Mouse (Mus musculus) neural tube, embryonic 13.5 days (tissue): Measurements from ENCODE around the gene Spag9. TPM values are rescaled to one million over a fixed set of nuclear protein-coding genes. Genes with fewer than 3 reads are reported as not detected.
A peak's percentile ranks its signal among the peaks of the same experiment; 100 is the strongest.

Experiments used
- ATAC-seq: fragments of 200-750 bp; cut with Nextera tagmentation; 2 replicates; pipeline ENCODE4 v1.8.0; 2017; ENCODE audit warnings: low read depth, mild to moderate bottlenecking, moderate TSS enrichment, moderate library complexity
- H3K27ac ChIP-seq: fragments of 300-500 bp; sonication (generic); replicated peaks from 2 replicates; pipeline ENCODE4 v1.5.1; 2015; ENCODE audit warnings: moderate library complexity, mild to moderate bottlenecking, inconsistent platforms
- H3K27me3 ChIP-seq: fragments of 300-500 bp; sonication (generic); 2 replicates; pipeline ENCODE4 v1.6.1; 2015; ENCODE audit warnings: mild to moderate bottlenecking, inconsistent platforms
- H3K36me3 ChIP-seq: fragments of 300-500 bp; sonication (generic); 2 replicates; pipeline ENCODE4 v1.6.1; 2015; ENCODE audit warnings: mild to moderate bottlenecking, inconsistent platforms
- H3K4me1 ChIP-seq: fragments of 300-500 bp; sonication (generic); replicated peaks from 2 replicates; pipeline ENCODE4 v1.6.1; 2015; ENCODE audit warnings: inconsistent platforms
- H3K4me2 ChIP-seq: fragments of 300-500 bp; sonication (generic); 2 replicates; pipeline ENCODE4 v1.6.1; 2015; ENCODE audit warnings: inconsistent platforms, mild to moderate bottlenecking, moderate library complexity
- H3K4me3 ChIP-seq: fragments of 300-500 bp; sonication (generic); 2 replicates; pipeline ENCODE4 v1.5.1; 2015; ENCODE audit warnings: mild to moderate bottlenecking, inconsistent platforms
- H3K9ac ChIP-seq: fragments of 300-500 bp; sonication (generic); 2 replicates; pipeline ENCODE4 v1.6.1; 2015; ENCODE audit warnings: moderate library complexity, mild to moderate bottlenecking, inconsistent platforms
- H3K9me3 ChIP-seq: fragments of 300-500 bp; sonication (generic); 2 replicates; pipeline ENCODE4 v1.6.1; 2016; ENCODE audit warnings: inconsistent platforms
- WGBS: fragments of 180-500 bp; shearing (Covaris S2); methylation state at CpG from one replicate; pipeline ENCODE4 v1.1.7; 2015; 5-methylcytosine and 5-hydroxymethylcytosine counted together
- polyA plus RNA-seq: library from polyadenylated mRNA; unstranded; fragments of >200 nt; fragmentation: Nextera tagmentation; extraction: Ambion mirVana; gene quantifications from 2 replicates; pipeline ENCODE4 v1.2.1, GENCODE M21; 2015

The Spag9 gene
- 82.4 and 83.4 TPM in 2 replicates for polyA plus RNA-seq

- H3K9ac ChIP-seq = peak within 1 kb of the TSS; percentile 91
- under 1% methylated on average over 66 of the region's 70 CpGs for WGBS
Observed at GRCm38 (mm10) chr11:93995720-93996305, at the start of gene Spag9. Gene Spag9 (plus strand): TSS chr11:93996091.

GRCm38 (mm10) chr11:93948887-93949567, 46.9 kb upstream of the Spag9 start:
- H3K9ac ChIP-seq = no peak overlapping the region
- no peak overlapping the region for H3K4me2 ChIP-seq
- H3K27ac ChIP-seq = no peak overlapping the region
- ATAC-seq = no peak
- no peak overlapping the region for H3K4me3 ChIP-seq
- H3K9me3 ChIP-seq = no peaks in the 10 kb centered on the region
- H3K27me3 ChIP-seq = no peaks in the 10 kb centered on the region
- H3K36me3 ChIP-seq = peaks cover 68% of the 10 kb centered on the region
- WGBS = 91% methylated on average over 9 of the region's 9 CpGs
- H3K4me1 ChIP-seq = peaks cover 20% of the 10 kb centered on the region

More at GRCm38 (mm10) chr11:93995720-93996305, at the start of gene Spag9:
- Histone ChIP-seq H3K36me3 (no peaks in the 10 kb centered on the region), H3K4me1 (peaks cover 42% of the 10 kb centered on the region), H3K27me3 (no peaks in the 10 kb centered on the region; the same call in 1 of the 2 replicates), H3K4me3 (peak within 1 kb of the TSS; percentile 69), H3K9me3 (no peaks in the 10 kb centered on the region), H3K4me2 (peak within 1 kb of the TSS; percentile 83), H3K27ac (peak within 1 kb of the TSS; percentile 95)
- ATAC-seq = peak; percentile 91

GRCm38 (mm10) chr11:93950045-93950444, 45.8 kb upstream of the Spag9 start:
- no peak overlapping the region for H3K9ac ChIP-seq
- H3K4me1 ChIP-seq = peaks cover 29% of the 10 kb centered on the region
- WGBS = 88% methylated on average over 1 of the region's 1 CpGs
- H3K36me3 ChIP-seq = peaks cover 63% of the 10 kb centered on the region
- no peaks in the 10 kb centered on the region for H3K27me3 ChIP-seq
- H3K9me3 ChIP-seq = no peaks in the 10 kb centered on the region
- no peak overlapping the region for H3K4me2 ChIP-seq
- no peak for ATAC-seq
- H3K27ac ChIP-seq = no peak overlapping the region
- H3K4me3 ChIP-seq = no peak overlapping the region

- no peak overlapping the region for H3K4me3 ChIP-seq
- peaks cover 40% of the 10 kb centered on the region for H3K4me1 ChIP-seq
- H3K36me3 ChIP-seq = peaks cover 57% of the 10 kb centered on the region
- H3K9me3 ChIP-seq = no peaks in the 10 kb centered on the region
- no peak overlapping the region for H3K27ac ChIP-seq
- ATAC-seq = no peak
- H3K4me2 ChIP-seq = 0 out of 2 replicates have a peak overlapping the region, but pooled peaks have one; percentile 13
- H3K9ac ChIP-seq = no peak overlapping the region
- no peaks in the 10 kb centered on the region for H3K27me3 ChIP-seq
- WGBS = 85% methylated on average over 5 of the region's 5 CpGs
Observed at GRCm38 (mm10) chr11:93952376-93952775, 43.5 kb upstream of the Spag9 start.

GRCm38 (mm10) chr11:93954738-93955255, 41.1 kb upstream of the Spag9 start:
- 41% methylated on average over 13 of the region's 13 CpGs for WGBS
- peaks cover 61% of the 10 kb centered on the region for H3K36me3 ChIP-seq
- peak overlapping the region; percentile 87 for H3K27ac ChIP-seq

GRCm38 (mm10) chr11:93955256-93956150, 40.4 kb upstream of the Spag9 start:
- ATAC-seq = peak; percentile 96
- Histone ChIP-seq H3K4me3 (peak overlapping the region; percentile 61), H3K9ac (peak overlapping the region; percentile 79), H3K9me3 (no peaks in the 10 kb centered on the region), H3K4me1 (peaks cover 40% of the 10 kb centered on the region), H3K27ac (peak overlapping the region; percentile 87), H3K27me3 (no peaks in the 10 kb centered on the region), H3K4me2 (peak overlapping the region; percentile 94), H3K36me3 (peaks cover 61% of the 10 kb centered on the region)
- WGBS = under 1% methylated on average over 65 of the region's 67 CpGs

More at GRCm38 (mm10) chr11:93954738-93955255, 41.1 kb upstream of the Spag9 start:
- Histone ChIP-seq H3K4me1 (peaks cover 40% of the 10 kb centered on the region), H3K9ac (peak overlapping the region; percentile 79), H3K9me3 (no peaks in the 10 kb centered on the region), H3K27me3 (no peaks in the 10 kb centered on the region), H3K4me3 (peak overlapping the region; percentile 61), H3K4me2 (peak overlapping the region; percentile 94)
- peak; percentile 2; the same call in 1 of the 2 replicates for ATAC-seq

GRCm38 (mm10) chr11:93956159-93956558, 39.7 kb upstream of the Spag9 start, which contains the start of gene Nme2:
Gene Nme2 (minus strand): TSS chr11:93956259.
- peak within 1 kb of the TSS; percentile 79 for H3K9ac ChIP-seq
- H3K9me3 ChIP-seq = no peaks in the 10 kb centered on the region
- peak within 1 kb of the TSS; percentile 87 for H3K27ac ChIP-seq
- ATAC-seq = peak; percentile 37; the same call in 1 of the 2 replicates
- peaks cover 61% of the 10 kb centered on the region for H3K36me3 ChIP-seq
- H3K4me2 ChIP-seq = peak within 1 kb of the TSS; percentile 94
- peaks cover 40% of the 10 kb centered on the region for H3K4me1 ChIP-seq
- WGBS = 4% methylated on average over 6 of the region's 6 CpGs
- H3K27me3 ChIP-seq = no peaks in the 10 kb centered on the region
- H3K4me3 ChIP-seq = peak within 1 kb of the TSS; percentile 61

GRCm38 (mm10) chr11:93957031-93957555, 38.8 kb upstream of the Spag9 start:
- Histone ChIP-seq H3K4me3 (no peak overlapping the region), H3K4me2 (no peak overlapping the region), H3K27ac (no peak overlapping the region), H3K4me1 (peaks cover 38% of the 10 kb centered on the region), H3K27me3 (no peaks in the 10 kb centered on the region), H3K36me3 (peaks cover 66% of the 10 kb centered on the region), H3K9me3 (no peaks in the 10 kb centered on the region), H3K9ac (no peak overlapping the region)
- no peak for ATAC-seq
- 90% methylated on average over 2 of the region's 2 CpGs for WGBS

- peaks cover 66% of the 10 kb centered on the region for H3K36me3 ChIP-seq
- no peak overlapping the region for H3K27ac ChIP-seq
- peaks cover 32% of the 10 kb centered on the region for H3K4me1 ChIP-seq
- H3K27me3 ChIP-seq = no peaks in the 10 kb centered on the region
- no peak overlapping the region for H3K9ac ChIP-seq
- H3K4me3 ChIP-seq = no peak overlapping the region
- WGBS = 77% methylated on average over 4 of the region's 4 CpGs
- no peak for ATAC-seq
- no peak overlapping the region for H3K4me2 ChIP-seq
- H3K9me3 ChIP-seq = no peaks in the 10 kb centered on the region
Observed at GRCm38 (mm10) chr11:93957746-93958145, 38.1 kb upstream of the Spag9 start.

GRCm38 (mm10) chr11:93961482-93961881, 34.4 kb upstream of the Spag9 start:
- WGBS = 93% methylated on average over 6 of the region's 6 CpGs
- no peak overlapping the region for H3K27ac ChIP-seq
- peaks cover 16% of the 10 kb centered on the region for H3K4me1 ChIP-seq
- no peaks in the 10 kb centered on the region for H3K27me3 ChIP-seq
- ATAC-seq = no peak
- no peaks in the 10 kb centered on the region for H3K9me3 ChIP-seq
- no peak overlapping the region for H3K4me3 ChIP-seq
- no peak overlapping the region for H3K4me2 ChIP-seq
- H3K36me3 ChIP-seq = peaks cover 87% of the 10 kb centered on the region
- H3K9ac ChIP-seq = no peak overlapping the region

- Histone ChIP-seq H3K4me3 (no peak overlapping the region), H3K9me3 (no peaks in the 10 kb centered on the region), H3K36me3 (peaks cover 78% of the 10 kb centered on the region), H3K4me2 (no peak overlapping the region), H3K27me3 (no peaks in the 10 kb centered on the region), H3K9ac (no peak overlapping the region), H3K27ac (no peak overlapping the region), H3K4me1 (peaks cover 23% of the 10 kb centered on the region)
- 73% methylated on average over 4 of the region's 4 CpGs for WGBS
- no peak for ATAC-seq
Observed at GRCm38 (mm10) chr11:93963013-93963412, 32.9 kb upstream of the Spag9 start.
